Mouse (Mus musculus): ENCODE results near the gene Tbp.
"Not testable (repeated sequence)": the region's sequence is repeated elsewhere in the genome, so short reads cannot be mapped to it uniquely, and the experiment has no call there.

Gene Tbp

GRCm38 (mm10) chr17:15543868-15544267, 44.2 kb downstream of the Tbp start:
- DNase-seq = not testable (repeated sequence)

DNA sequence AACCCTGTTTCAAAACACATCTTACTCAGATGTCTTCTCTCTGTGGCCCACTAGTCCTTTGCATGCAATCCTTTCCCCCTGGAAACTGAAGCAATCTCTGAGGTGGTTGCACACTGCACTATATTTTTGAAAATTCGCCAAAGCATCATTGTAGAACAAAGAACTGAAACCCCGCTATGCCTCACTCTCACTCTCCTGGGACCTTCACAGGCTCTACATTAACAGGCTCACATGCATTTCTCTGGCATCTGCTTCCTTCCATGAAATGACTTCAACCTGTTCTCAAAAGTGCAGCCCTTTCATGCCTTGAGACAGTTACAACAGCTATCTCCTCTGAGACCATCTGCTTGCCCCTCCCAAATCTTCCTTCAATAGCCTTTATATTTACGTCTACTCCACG, 46.8 kb downstream of the Tbp start:
- no peak for DNase-seq

GRCm38 (mm10) chr17:15549713-15550112, 50.0 kb downstream of the Tbp start:
- no peak for DNase-seq

DNA sequence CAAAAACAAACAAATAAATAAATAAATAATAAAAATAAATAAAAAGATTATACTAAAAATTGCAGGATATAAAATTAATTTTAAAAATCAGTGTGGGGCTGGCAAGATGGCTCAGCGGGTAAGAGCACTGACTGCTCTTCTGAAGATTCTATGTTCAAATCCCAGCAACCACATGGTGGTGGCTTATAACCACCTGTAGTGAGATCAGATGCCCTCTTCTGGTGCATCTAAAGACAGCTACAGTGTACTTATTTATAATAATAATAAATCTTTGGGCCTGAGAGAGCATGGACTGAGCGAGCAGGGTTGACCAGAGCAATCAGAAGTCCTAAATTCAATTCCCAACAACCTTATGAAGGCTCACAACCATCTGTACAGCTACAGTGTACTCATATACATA, 60.3 kb downstream of the Tbp start:
- DNase-seq = no peak

GRCm38 (mm10) chr17:15564014-15564927, 64.6 kb downstream of the Tbp start, which contains the start of gene Prdm9:
Gene Prdm9 (minus strand): TSS chr17:15564354.
- peak; percentile 99 for DNase-seq

DNA sequence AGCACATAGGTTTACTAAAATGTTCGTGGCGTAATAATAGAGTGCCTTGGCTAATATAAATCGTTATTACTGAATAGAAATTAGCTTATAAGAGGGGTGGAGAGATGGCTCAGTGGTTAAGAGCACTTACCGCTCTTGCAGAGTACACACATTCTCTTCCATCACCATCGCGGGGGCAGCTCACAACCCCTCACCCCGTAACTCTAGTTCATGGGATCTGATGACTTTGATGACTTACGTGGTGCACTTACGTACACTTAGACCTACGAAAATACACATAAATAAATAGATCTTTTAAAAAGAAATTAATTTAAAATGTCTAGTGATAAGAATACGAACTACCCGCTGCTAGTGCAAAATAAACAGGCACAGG, 65.2 kb downstream of the Tbp start:
- DNase-seq = no peak

DNA sequence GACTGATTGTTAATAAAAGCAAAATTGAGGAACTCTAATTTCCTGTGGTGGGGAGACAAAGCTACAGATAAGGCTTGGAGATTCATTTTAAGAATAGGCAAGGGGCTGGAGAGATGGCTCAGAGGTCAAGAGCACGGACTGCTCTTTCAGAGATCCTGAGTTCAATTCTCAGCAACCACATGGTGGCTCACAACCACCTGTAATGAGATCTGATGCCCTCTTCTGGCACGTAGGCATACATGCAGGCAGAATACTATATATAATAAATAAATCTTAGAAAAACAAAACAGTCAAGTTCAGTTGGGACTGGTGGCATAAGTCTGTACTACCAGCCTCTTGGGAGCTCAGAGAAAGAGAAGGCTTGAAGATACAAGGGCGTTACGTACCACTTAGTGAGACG, 67.2 kb downstream of the Tbp start:
- DNase-seq = no peak

DNA sequence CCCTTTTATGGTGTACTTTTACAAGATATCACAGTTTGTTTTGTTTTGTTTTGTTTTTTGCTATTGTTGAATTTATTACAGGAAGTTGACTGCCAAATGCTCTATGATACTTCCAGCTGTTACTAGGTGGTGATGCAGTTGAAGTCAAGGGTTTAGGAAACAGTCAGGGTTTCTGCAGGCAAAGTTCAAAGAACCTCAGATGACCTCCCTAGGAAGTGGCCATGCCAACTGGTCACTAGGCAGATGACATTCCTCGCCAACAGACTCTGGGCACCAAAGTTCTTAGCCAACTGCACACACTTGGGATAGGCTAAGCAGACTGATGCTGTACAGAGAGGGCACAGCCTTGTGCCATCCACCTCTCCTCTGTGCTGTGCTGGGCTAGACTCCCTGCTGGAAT, 75.4 kb downstream of the Tbp start:
- DNase-seq = peak in 1 of 2 experiments; percentile 33

DNA sequence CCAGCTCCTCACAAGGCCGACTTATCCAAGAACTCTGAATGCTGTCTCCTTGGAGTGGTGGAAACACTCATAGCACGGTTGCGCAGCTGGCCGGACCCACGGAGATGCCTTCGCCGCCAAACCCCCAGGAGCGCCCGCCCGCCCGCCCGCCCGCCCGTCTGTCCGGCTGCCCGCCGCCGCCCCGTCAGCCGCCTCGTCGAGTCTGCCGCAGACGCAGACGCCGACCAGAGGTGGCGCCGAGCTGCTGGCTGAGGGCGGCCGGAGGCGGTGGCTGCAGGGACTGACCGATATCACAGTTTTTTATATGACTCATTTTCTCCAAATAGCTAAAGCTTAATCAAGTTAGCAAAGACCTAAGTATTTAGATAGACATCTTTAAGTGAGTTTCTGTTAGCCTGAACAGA, 77.6 kb downstream of the Tbp start:
- DNase-seq = peak; percentile 43 to 66
